Mouse (Mus musculus) neural tube, embryonic 13.5 days (tissue): ENCODE measurements around the gene Uqcr11. TPM values are rescaled to one million over a fixed set of nuclear protein-coding genes. Genes with fewer than 3 reads are reported as not detected.

Experiments
- ATAC-seq: fragments of 200-750 bp; cut with Nextera tagmentation; 2 replicates; pipeline ENCODE4 v1.8.0; 2017; ENCODE audit warnings: low read depth, mild to moderate bottlenecking, moderate TSS enrichment, moderate library complexity
- H3K27ac ChIP-seq: fragments of 300-500 bp; sonication (generic); replicated peaks from 2 replicates; pipeline ENCODE4 v1.5.1; 2015; ENCODE audit warnings: moderate library complexity, mild to moderate bottlenecking, inconsistent platforms
- H3K27me3 ChIP-seq: fragments of 300-500 bp; sonication (generic); 2 replicates; pipeline ENCODE4 v1.6.1; 2015; ENCODE audit warnings: mild to moderate bottlenecking, inconsistent platforms
- H3K36me3 ChIP-seq: fragments of 300-500 bp; sonication (generic); 2 replicates; pipeline ENCODE4 v1.6.1; 2015; ENCODE audit warnings: mild to moderate bottlenecking, inconsistent platforms
- H3K4me1 ChIP-seq: fragments of 300-500 bp; sonication (generic); replicated peaks from 2 replicates; pipeline ENCODE4 v1.6.1; 2015; ENCODE audit warnings: inconsistent platforms
- H3K4me2 ChIP-seq: fragments of 300-500 bp; sonication (generic); 2 replicates; pipeline ENCODE4 v1.6.1; 2015; ENCODE audit warnings: inconsistent platforms, mild to moderate bottlenecking, moderate library complexity
- H3K4me3 ChIP-seq: fragments of 300-500 bp; sonication (generic); 2 replicates; pipeline ENCODE4 v1.5.1; 2015; ENCODE audit warnings: mild to moderate bottlenecking, inconsistent platforms
- H3K9ac ChIP-seq: fragments of 300-500 bp; sonication (generic); 2 replicates; pipeline ENCODE4 v1.6.1; 2015; ENCODE audit warnings: moderate library complexity, mild to moderate bottlenecking, inconsistent platforms
- H3K9me3 ChIP-seq: fragments of 300-500 bp; sonication (generic); 2 replicates; pipeline ENCODE4 v1.6.1; 2016; ENCODE audit warnings: inconsistent platforms
- WGBS: fragments of 180-500 bp; shearing (Covaris S2); methylation state at CpG from one replicate; pipeline ENCODE4 v1.1.7; 2015; 5-methylcytosine and 5-hydroxymethylcytosine counted together
- polyA plus RNA-seq: library from polyadenylated mRNA; unstranded; fragments of >200 nt; fragmentation: Nextera tagmentation; extraction: Ambion mirVana; gene quantifications from 2 replicates; pipeline ENCODE4 v1.2.1, GENCODE M21; 2015

Uqcr11 gene
- polyA plus RNA-seq, result 462 and 574 TPM in 2 replicates

GRCm38 (mm10) chr10:80406684-80407501, at the start of gene Uqcr11:
Uqcr11 (minus strand) TSS chr10:80406830.
- Histone ChIP-seq H3K9me3 (no peaks in the 10 kb centered on the region), H3K27ac (peak within 1 kb of the TSS; percentile 89), H3K4me1 (peaks cover 38% of the 10 kb centered on the region), H3K4me3 (peak within 1 kb of the TSS; percentile 92), H3K27me3 (no peaks in the 10 kb centered on the region), H3K9ac (peak within 1 kb of the TSS; percentile 95), H3K4me2 (peak within 1 kb of the TSS; percentile 95), H3K36me3 (peaks cover 59% of the 10 kb centered on the region)
- WGBS, result 2% methylated on average over 27 of the region's 27 CpGs
- ATAC-seq, result peak; percentile 73

GRCm38 (mm10) chr10:80455697-80456096, 49.1 kb upstream of the Uqcr11 start:
- H3K4me2 ChIP-seq, result no peak overlapping the region
- no peaks in the 10 kb centered on the region for H3K9me3 ChIP-seq
- no peak overlapping the region for H3K27ac ChIP-seq
- no peak overlapping the region for H3K4me3 ChIP-seq
- ATAC-seq, result no peak
- H3K36me3 ChIP-seq, result no peaks in the 10 kb centered on the region
- peaks cover 9% of the 10 kb centered on the region; the same call in 1 of the 2 replicates for H3K4me1 ChIP-seq
- H3K27me3 ChIP-seq, result peaks cover 30% of the 10 kb centered on the region
- H3K9ac ChIP-seq, result no peak overlapping the region
- 84% methylated on average over 5 of the region's 5 CpGs for WGBS

GRCm38 (mm10) chr10:80454781-80455180, 48.2 kb upstream of the Uqcr11 start:
- no peak overlapping the region for H3K4me3 ChIP-seq
- no peaks in the 10 kb centered on the region for H3K9me3 ChIP-seq
- WGBS, result 84% methylated on average over 5 of the region's 5 CpGs
- no peak overlapping the region for H3K27ac ChIP-seq
- peaks cover 9% of the 10 kb centered on the region; the same call in 1 of the 2 replicates for H3K4me1 ChIP-seq
- ATAC-seq, result no peak
- peaks cover 32% of the 10 kb centered on the region for H3K27me3 ChIP-seq
- H3K4me2 ChIP-seq, result no peak overlapping the region
- no peak overlapping the region for H3K9ac ChIP-seq
- H3K36me3 ChIP-seq, result no peaks in the 10 kb centered on the region

GRCm38 (mm10) chr10:80453601-80454000, 47.0 kb upstream of the Uqcr11 start:
- Histone ChIP-seq H3K9me3 (no peaks in the 10 kb centered on the region), H3K4me1 (peaks cover 1% of the 10 kb centered on the region; the same call in 1 of the 2 replicates)

GRCm38 (mm10) chr10:80450599-80450998, 44.0 kb upstream of the Uqcr11 start:
- H3K9ac ChIP-seq, result no peak overlapping the region
- ATAC-seq, result no peak
- WGBS, result 11% methylated on average over 6 of the region's 6 CpGs
- peaks cover 43% of the 10 kb centered on the region for H3K27me3 ChIP-seq
- H3K36me3 ChIP-seq, result no peaks in the 10 kb centered on the region
- no peak overlapping the region for H3K27ac ChIP-seq
- H3K4me1 ChIP-seq, result 0 out of 2 replicates have a peak, but pooled peaks cover 4% of the 10 kb centered on the region
- H3K4me3 ChIP-seq, result no peak overlapping the region
- H3K9me3 ChIP-seq, result no peaks in the 10 kb centered on the region
- H3K4me2 ChIP-seq, result no peak overlapping the region

More at GRCm38 (mm10) chr10:80453601-80454000, 47.0 kb upstream of the Uqcr11 start:
- Histone ChIP-seq H3K9ac (no peak overlapping the region), H3K36me3 (no peaks in the 10 kb centered on the region), H3K4me2 (no peak overlapping the region), H3K27ac (no peak overlapping the region), H3K27me3 (peaks cover 28% of the 10 kb centered on the region), H3K4me3 (no peak overlapping the region)
- 47% methylated on average over 10 of the region's 10 CpGs for WGBS
- ATAC-seq, result no peak

GRCm38 (mm10) chr10:80445898-80446601, 39.4 kb upstream of the Uqcr11 start:
- Histone ChIP-seq H3K4me1 (peaks cover 14% of the 10 kb centered on the region), H3K27me3 (peaks cover 53% of the 10 kb centered on the region), H3K9me3 (no peaks in the 10 kb centered on the region), H3K9ac (0 out of 2 replicates have a peak overlapping the region, but pooled peaks have one; percentile 8), H3K4me2 (peak overlapping the region; percentile 43), H3K4me3 (peak overlapping the region; percentile 18; the same call in 1 of the 2 replicates), H3K36me3 (no peaks in the 10 kb centered on the region), H3K27ac (no peak overlapping the region)
- WGBS, result 8% methylated on average over 26 of the region's 26 CpGs
- ATAC-seq, result peak; percentile 83

- H3K36me3 ChIP-seq, result no peaks in the 10 kb centered on the region
- peaks cover 46% of the 10 kb centered on the region for H3K27me3 ChIP-seq
- H3K4me3 ChIP-seq, result no peak overlapping the region
- 0 out of 2 replicates have a peak overlapping the region, but pooled peaks have one; percentile 43 for H3K9ac ChIP-seq
- WGBS, result 23% methylated on average over 1 of the region's 1 CpGs
- no peak for ATAC-seq
- no peak overlapping the region for H3K27ac ChIP-seq
- no peak overlapping the region for H3K4me2 ChIP-seq
- H3K4me1 ChIP-seq, result peaks cover 14% of the 10 kb centered on the region
- no peaks in the 10 kb centered on the region for H3K9me3 ChIP-seq
These were observed 38.4 kb upstream of the Uqcr11 start for GRCm38 (mm10) chr10:80445052-80445451.

GRCm38 (mm10) chr10:80444339-80445045, 37.9 kb upstream of the Uqcr11 start:
- H3K9ac ChIP-seq, result peak overlapping the region; percentile 43
- no peak overlapping the region for H3K4me3 ChIP-seq
- no peak for ATAC-seq
- no peaks in the 10 kb centered on the region for H3K9me3 ChIP-seq
- H3K36me3 ChIP-seq, result no peaks in the 10 kb centered on the region
- no peak overlapping the region for H3K4me2 ChIP-seq
- peaks cover 14% of the 10 kb centered on the region for H3K4me1 ChIP-seq
- 47% methylated on average over 5 of the region's 5 CpGs for WGBS
- peaks cover 46% of the 10 kb centered on the region for H3K27me3 ChIP-seq
- no peak overlapping the region for H3K27ac ChIP-seq

- Histone ChIP-seq H3K4me2 (no peak overlapping the region), H3K27ac (no peak overlapping the region), H3K27me3 (peaks cover 40% of the 10 kb centered on the region), H3K4me3 (no peak overlapping the region), H3K9me3 (no peaks in the 10 kb centered on the region), H3K36me3 (no peaks in the 10 kb centered on the region), H3K9ac (peak overlapping the region; percentile 43), H3K4me1 (peaks cover 14% of the 10 kb centered on the region)
- ATAC-seq, result no peak
- 78% methylated on average over 8 of the region's 8 CpGs for WGBS
These were observed 37.1 kb upstream of the Uqcr11 start for GRCm38 (mm10) chr10:80443575-80444278.

- WGBS, result 66% methylated on average over 2 of the region's 2 CpGs
- ATAC-seq, result no peak
- H3K27me3 ChIP-seq, result peaks cover 33% of the 10 kb centered on the region
These were observed 36.4 kb upstream of the Uqcr11 start for GRCm38 (mm10) chr10:80442989-80443388.

GRCm38 (mm10) chr10:80441598-80441997, 35.0 kb upstream of the Uqcr11 start:
- ATAC-seq, result no peak
- Histone ChIP-seq H3K9me3 (no peaks in the 10 kb centered on the region), H3K27ac (no peak overlapping the region), H3K4me1 (peaks cover 14% of the 10 kb centered on the region), H3K27me3 (peaks cover 24% of the 10 kb centered on the region), H3K36me3 (no peaks in the 10 kb centered on the region), H3K4me2 (no peak overlapping the region), H3K4me3 (no peak overlapping the region), H3K9ac (no peak overlapping the region)
- 59% methylated on average over 8 of the region's 8 CpGs for WGBS

More at GRCm38 (mm10) chr10:80442989-80443388, 36.4 kb upstream of the Uqcr11 start:
- H3K36me3 ChIP-seq, result no peaks in the 10 kb centered on the region
- no peak overlapping the region for H3K4me2 ChIP-seq
- no peak overlapping the region for H3K9ac ChIP-seq
- peaks cover 14% of the 10 kb centered on the region for H3K4me1 ChIP-seq
- no peaks in the 10 kb centered on the region for H3K9me3 ChIP-seq
- H3K4me3 ChIP-seq, result no peak overlapping the region
- H3K27ac ChIP-seq, result no peak overlapping the region
